Mouse (Mus musculus) monocyte, adult 2 months (primary cell): ENCODE results near the gene Mrpl51.
"Not testable (repeated sequence)": the region's sequence is repeated elsewhere in the genome, so short reads cannot be mapped to it uniquely, and the experiment has no call there.

ENCODE experiments used
- DNase-seq, 2 experiments: peaks; one replicate each; pipeline ENCODE4 v3.0.0; 2022; ENCODE audit warnings: low spot score in 2 of 2, low read depth in 1 of 2

The Mrpl51 gene

DNA sequence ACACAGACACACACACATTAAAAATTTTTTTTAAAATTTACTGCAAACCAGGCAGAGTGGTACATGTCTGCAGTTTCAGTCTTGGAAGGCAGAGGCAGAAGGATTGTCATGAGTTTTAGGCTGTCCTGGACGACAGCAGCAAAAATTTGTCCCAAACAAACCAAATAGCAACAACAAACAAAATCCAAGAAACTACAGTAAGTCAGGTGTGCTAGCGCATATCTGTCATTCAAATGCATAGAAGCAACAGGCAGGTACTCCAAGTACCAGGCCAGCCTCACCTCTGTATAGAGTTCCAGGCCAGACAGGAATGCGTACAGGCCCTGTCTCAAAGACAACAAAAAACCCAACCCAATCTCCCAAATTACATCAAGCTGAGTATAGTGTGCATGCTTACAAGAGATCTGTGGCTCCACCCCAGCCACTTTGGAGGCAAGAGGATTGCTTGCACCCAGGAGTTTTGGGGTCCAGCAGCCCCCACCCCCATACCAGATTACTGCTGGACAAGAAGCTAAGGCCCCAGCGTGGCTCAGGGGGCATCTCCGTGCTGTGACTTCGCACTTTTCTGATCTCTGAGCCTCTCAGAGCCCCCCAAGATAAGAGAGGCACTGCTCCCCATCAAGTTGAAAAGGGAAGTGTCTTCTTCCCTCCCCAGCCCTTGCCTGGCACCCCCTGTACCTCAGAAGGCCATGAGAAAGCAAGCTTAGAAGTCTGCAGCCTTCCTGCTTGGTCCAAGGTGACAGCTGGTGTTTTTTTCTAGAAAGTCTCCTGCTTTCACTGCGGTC lies 31.6 kb upstream of the Mrpl51 start:
- no peak for DNase-seq

GRCm38 (mm10) chr6:125160558-125160853 lies 31.1 kb upstream of the Mrpl51 start:
- DNase-seq, result no peak

- DNase-seq, result no peak
Measured at GRCm38 (mm10) chr6:125160854-125161760, 30.5 kb upstream of the Mrpl51 start.

GRCm38 (mm10) chr6:125161971-125162370 lies 29.6 kb upstream of the Mrpl51 start:
- DNase-seq, result peak in 1 of 2 experiments; percentile 62

DNA sequence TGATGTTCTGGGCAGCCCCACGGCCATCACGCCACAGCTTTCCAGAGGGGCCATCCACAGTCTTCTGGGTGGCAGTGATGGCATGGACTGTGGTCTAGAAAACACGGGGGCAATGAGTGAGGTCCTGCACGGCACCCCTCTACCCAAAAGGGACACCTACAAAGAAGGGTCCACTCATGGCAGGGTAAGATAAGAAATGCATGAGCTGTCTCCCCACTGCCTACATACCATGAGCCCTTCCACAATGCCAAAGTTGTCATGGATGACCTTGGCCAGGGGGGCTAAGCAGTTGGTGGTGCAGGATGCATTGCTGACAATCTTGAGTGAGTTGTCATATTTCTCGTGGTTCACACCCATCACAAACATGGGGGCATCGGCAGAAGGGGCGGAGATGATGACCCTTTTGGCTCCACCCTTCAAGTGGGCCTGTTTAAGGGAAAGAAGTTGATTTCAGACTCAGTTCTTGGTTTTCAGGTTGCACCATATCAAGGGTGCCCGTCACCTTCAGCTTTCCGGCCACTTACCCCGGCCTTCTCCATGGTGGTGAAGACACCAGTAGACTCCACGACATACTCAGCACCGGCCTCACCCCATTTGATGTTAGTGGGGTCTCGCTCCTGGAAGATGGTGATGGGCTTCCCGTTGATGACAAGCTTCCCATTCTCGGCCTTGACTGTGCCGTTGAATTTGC lies 28.8 kb upstream of the Mrpl51 start:
- DNase-seq, result not testable (repeated sequence)

DNA sequence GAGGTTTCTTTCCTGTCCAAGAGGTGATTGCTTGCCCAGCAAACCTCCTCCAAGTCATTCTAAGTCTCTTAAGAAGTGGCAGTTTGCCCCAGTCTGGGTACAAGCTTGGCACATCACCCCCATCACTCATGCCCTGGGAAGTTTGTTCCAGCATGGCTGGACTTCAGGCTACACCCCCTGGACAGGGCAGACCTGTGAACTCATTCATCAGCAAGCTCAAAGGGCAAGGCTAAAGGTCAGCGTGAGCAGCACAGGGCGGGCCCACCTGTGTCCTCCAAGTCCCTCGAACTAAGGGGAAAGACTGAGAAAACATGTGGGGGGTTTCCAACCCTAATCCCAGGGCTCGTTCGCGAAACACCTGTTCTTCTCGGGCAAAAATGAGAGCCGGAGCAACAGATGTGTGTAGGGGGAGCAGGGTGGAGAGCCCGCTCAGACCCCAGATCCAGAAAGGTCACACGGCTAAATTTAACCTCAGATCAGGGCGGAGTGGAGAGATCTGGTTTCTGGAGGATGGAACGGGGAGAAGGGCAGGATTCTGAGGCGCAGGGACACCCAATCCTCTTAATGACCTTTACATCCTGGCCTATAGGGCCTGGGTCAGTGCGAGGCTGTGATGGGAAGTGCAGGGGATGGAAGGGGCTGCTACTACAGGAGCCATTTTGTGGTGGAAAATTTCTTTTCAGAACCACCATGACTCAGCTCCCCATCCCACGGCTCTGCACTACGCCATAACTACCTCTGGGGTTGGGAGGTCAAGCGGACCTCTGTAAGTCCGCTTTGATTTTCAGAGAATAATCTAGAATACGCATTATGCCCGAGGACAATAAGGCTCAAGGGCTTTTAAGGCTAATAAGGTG lies 27.6 kb upstream of the Mrpl51 start:
- no peak for DNase-seq

GRCm38 (mm10) chr6:125164672-125165327 lies 26.8 kb upstream of the Mrpl51 start:
- DNase-seq, result peak; percentile 50 to 65

DNA sequence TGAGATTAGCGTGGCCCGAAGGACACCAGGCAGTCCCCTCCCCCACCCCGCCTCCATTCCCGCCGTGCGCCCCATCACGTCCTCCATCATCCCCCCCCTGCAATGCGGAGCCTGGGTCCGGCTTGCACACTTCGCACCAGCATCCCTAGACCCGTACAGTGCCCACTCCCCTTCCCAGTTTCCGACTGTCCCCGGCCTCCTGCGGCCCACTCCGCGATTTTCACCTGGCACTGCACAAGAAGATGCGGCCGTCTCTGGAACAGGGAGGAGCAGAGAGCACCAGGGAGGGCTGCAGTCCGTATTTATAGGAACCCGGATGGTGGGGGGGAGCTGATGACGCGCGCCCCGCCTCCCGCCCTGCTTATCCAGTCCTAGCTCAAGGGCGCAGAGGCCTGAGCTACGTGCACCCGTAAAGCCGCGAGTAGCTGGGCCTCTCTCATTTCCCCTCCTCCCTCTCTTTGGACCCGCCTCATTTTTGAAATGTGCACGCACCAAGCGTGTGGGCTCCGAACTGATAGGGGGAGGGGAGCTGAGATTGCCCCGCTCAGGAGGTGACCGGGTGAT lies 26.2 kb upstream of the Mrpl51 start:
- DNase-seq, result peak; percentile 90 to 95

GRCm38 (mm10) chr6:125166051-125166751 lies 25.4 kb upstream of the Mrpl51 start, which contains the start of gene Gapdh:
TSS of gene Gapdh (minus strand) at chr6:125166467.
- no peak for DNase-seq

DNA sequence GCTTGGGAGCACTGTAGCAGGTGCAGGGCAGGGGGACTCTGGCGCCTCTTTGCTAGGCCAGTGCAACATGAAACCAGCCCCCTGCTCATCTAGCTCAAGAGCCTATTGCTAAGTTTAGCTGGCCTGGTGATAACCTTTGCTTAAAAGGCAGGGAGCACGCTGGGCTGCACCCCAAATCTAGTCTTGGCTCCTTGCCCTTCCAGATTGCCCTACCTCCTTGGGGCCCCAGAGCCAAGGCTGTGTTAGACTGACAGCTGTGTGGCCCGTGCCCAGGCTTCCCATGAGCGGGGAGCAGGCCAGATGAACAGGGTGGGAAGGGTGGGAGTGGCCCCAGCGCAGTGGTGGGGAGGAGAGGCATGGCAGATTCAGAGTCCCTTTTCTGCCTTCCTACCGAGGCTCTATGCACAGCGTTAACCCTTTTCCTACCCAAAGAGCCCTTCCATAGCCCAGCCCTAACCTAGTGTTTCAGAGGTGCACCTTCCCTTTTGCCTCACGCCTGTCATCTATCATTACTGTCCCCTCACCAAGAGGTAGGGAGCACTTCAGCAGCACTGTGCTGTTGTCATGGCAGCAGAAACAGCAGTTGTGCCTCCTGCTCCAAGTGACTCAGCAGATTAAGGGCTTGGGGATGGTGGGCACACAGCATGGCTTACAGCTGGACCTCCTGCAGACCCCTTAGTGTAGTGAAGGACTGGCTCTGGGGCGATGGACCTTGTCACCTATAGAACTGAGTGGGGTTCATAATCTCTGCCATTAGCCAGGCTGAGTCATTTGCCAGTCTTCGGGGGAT lies 24.5 kb upstream of the Mrpl51 start:
- DNase-seq, result no peak

DNA sequence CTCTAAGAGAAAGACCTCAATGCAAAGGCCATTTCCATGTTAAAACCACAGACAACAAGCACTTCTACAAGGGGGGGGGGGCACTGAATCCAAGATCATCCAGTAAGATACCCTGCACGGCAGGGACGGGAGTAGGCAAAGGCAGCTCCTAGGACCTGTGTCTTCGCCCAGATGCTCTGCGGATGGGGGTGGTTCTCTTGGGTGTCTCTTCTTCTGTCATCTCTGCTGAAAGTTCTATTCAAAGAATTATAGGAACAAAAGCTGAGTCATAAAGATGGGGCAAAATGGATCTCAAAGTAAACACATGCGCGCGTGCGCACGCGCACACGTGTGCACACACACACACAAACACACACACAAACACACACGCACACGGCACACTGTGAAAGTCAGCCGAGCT lies 23.5 kb upstream of the Mrpl51 start:
- DNase-seq, result no peak

DNA sequence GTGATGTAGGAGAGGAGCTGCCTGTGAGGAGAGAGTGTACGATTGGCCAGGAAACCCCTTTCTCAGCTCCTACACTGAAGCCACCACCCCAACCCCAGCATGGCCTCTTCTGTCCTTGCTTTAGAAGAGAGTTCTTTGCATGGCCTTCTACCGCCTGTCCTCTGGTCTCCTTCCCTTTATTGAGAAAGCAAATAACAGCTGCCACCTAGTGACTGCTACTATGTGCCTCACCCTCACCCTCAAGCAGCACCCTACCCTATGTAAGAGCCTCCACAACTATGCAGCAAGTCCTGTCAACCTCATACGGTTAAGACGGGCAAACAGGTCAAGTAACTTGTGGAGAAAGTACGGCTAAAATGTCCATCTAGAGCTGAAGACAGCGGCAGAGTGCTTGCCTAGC lies 21.4 kb upstream of the Mrpl51 start:
- DNase-seq, result no peak

DNA sequence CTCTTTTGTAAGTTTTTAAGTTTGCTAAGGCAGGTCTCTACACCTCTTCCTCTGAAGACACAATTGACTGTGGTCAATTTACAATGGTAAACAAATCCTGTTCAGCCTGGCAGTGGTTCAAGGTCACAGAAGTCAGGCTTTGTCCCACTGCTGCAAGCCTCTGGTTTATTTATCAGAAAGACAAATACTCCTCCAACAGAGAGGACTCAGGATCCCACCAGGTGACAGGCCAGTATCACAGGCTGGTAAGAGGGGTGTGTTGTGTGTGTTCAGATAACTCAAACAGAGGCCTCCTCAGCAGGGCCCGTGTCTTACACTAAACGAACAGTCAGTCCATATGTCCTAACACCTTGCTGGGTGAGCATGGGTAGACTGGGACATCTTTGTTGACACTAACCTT lies 19.1 kb upstream of the Mrpl51 start:
- no peak for DNase-seq

DNA sequence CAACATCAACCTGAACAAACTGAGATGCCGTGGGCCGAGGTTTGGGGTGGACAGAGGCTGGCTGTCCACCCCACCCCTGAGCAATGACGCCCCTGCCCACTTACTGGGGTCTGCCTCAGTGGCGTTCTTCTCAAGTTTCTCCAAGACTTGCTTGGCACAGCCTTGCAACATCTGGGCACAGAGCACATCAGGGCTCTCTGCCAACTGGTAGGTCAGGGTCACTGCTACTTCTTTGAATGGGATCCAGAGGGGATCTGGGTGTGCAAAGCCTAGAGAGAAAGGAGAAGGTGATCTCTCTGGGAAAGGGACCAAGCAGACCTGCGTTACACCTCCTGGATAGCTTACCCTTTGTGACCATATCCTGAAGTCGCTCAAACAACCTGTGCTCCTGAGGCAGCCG lies 18.3 kb upstream of the Mrpl51 start:
- no peak for DNase-seq

- no peak for DNase-seq
Measured at GRCm38 (mm10) chr6:125175469-125175868, 16.1 kb upstream of the Mrpl51 start.

DNA sequence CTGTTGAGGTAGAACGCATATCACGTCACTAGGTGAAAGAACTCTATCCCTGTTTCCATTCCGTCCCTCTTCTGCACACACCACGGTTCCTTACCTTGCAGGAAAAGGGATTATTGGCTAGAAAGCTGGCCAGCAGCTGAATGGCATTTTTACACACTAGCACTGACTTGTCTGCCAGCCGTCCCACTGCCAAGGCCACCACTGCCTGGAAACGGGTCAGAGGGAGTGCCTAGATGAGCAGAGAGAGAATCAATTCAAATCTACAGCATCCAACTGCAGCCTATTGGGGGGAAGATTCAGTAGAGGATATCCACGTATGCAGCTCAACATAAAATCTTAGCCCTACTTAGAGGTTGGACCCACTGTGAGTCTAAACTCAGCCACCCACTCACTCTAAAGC lies 12.0 kb upstream of the Mrpl51 start:
- no peak for DNase-seq

DNA sequence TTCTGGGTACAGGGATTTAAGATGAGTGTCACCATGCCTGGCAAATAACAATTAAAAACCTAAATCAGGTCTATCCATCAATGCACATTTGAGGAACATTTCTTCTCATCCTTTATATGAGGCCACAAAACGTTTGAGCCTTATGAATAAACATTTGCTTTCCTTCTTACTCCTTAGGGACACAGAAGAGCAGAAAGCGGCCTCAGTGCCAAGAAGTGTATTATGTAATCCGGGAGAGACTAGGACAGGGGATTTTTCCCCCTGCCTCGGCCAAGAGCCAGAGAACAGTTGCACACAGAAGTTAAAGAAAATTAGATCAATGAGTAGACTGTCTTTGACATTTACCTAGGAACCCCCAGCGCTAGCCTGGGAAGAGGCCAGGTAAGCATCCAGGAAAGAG lies 9.5 kb upstream of the Mrpl51 start:
- no peak for DNase-seq

DNA sequence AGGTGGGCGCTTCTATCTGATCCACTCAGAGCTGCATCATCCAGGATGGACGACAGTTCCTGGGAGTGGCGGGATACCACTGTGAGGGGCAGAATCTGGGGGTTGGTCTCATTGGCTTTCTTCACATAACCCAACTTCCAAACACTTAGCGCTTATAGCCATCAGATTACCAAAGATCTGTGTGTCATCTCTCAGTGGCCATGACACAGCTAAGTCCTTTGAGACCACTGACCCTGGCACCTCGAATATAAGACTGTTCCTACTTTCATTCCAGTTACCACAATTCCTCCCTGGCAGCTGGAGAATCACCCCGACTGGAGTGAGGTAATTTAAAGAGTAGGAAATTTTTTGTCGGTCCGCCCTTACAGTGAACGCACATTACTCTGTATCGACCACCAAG lies 5.4 kb upstream of the Mrpl51 start:
- DNase-seq, result no peak

DNA sequence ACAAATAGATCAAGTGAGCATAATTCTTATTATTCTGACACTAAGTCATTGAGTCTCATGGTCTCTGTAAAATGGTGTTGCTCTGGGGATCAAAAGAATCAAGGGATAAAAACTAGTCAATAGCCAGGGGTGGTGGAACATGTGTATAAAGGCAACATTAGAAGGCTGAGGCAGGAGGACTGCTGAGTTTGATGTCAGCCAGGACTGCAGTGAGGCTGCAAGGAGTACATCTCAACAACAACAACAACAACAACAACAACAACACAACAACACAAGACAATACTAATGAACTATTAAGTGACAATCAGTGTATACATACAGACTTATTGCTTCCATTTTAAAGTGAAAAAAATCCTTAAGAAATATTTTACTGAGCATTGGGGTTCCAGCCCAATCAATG lies 785 bp upstream of the Mrpl51 start:
- DNase-seq, result no peak
